Mouse (Mus musculus): ENCODE measurements around the gene Txndc16. TPM values are rescaled to one million over a fixed set of nuclear protein-coding genes. Genes with fewer than 3 reads are reported as not detected.
A peak's percentile ranks its signal among the peaks of the same experiment; 100 is the strongest.

Gene Txndc16
- polyA plus RNA-seq, 1 experiment from 2014 or later: 15.5 TPM

DNA sequence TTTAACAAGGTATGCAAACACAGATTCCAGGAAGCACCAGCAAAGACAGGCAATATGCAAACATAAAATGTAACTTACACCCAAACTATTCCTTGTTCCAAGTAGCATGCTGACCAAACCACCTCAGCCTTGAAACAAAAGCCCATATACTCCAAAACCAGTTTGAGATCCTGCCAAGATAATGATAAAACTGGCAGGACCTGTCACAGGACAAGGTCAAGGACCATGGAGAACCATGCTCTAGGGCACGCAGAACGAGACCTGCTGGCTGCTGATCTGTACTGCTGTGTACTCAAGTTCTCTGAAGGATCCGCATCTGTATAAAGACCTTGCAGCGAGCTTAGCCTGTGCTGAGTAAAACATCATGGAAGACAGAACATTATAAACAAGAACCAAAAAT is 2.4 kb downstream of the Txndc16 start:
- H3K36me3 ChIP-seq (ENCODE audit: control insufficient read depth, insufficient read depth, low read length): no peaks in the 10 kb centered on the region
- no peaks in the 10 kb centered on the region for H3K9me3 ChIP-seq (ENCODE audit: control insufficient read depth, low read length)
- H3K9ac ChIP-seq (ENCODE audit: low read length): no peak overlapping the region
- H3K4me1 ChIP-seq (replicated peaks; ENCODE audit: control insufficient read depth, insufficient read depth, low read length): peaks cover 3% of the 10 kb centered on the region; the same call in 1 of the 2 replicates
- H3K27ac ChIP-seq (ENCODE audit: low read depth): no peak overlapping the region
- ATAC-seq (replicated peaks; ENCODE audit: low FRiP score, low TSS enrichment, low read depth) (no peak), DNase-seq (ENCODE audit: low spot score) (no peak)
- no peaks in the 10 kb centered on the region for H3K27me3 ChIP-seq (replicated peaks; ENCODE audit: control insufficient read depth, insufficient read depth, low read length)
- H3K4me3 ChIP-seq (ENCODE audit: low read depth, low read length): no peak overlapping the region
- 81% methylated on average over 4 of the region's 4 CpGs for WGBS
- H3K4me2 ChIP-seq (ENCODE audit: low read length): no peak overlapping the region

DNA sequence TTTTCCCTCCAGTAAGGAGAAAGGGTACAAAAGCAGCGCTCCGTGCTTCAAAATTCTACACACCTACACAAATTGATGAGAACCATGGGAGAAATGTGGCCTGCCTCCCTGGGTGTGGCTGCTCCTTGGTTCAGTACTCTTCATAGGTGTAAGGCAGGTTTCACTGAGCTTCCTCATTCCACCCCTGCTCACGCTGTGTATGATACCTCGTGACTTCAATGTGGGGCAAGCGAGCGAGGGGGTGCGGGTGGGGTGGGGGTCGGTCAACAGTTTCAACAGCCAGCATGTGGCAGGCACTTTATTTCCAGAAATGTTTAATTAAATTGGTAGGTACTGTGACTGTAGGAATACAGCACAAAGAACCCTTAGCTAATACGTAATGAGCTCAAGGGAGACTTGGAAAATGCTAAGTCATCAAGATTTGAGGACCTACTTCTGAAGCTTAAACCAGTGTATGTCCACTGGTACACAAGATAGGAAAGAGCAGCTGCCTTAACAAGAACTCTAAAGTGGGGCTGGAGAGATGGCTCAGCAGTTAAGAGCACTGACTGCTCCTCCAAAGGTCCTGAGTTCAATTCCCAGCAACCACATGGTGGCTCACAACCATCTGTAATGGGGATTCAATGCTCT is 3.3 kb downstream of the Txndc16 start:
- no peak for ATAC-seq (replicated peaks; ENCODE audit: low FRiP score, low TSS enrichment, low read depth)
- Histone ChIP-seq H3K4me1 (replicated peaks; ENCODE audit: control insufficient read depth, insufficient read depth, low read length) (peaks cover 3% of the 10 kb centered on the region; the same call in 1 of the 2 replicates), H3K9me3 (ENCODE audit: control insufficient read depth, low read length) (no peaks in the 10 kb centered on the region), H3K9ac (ENCODE audit: low read length) (no peak overlapping the region), H3K36me3 (ENCODE audit: control insufficient read depth, insufficient read depth, low read length) (no peaks in the 10 kb centered on the region), H3K4me3 (ENCODE audit: low read depth, low read length) (no peak overlapping the region), H3K27me3 (replicated peaks; ENCODE audit: control insufficient read depth, insufficient read depth, low read length) (no peaks in the 10 kb centered on the region), H3K4me2 (ENCODE audit: low read length) (no peak overlapping the region), H3K27ac (ENCODE audit: low read depth) (no peak overlapping the region)
- 94% methylated on average over 9 of the region's 9 CpGs for WGBS
- no peak for DNase-seq (ENCODE audit: low spot score)

GRCm38 (mm10) chr14:45211431-45211830 is 8.7 kb downstream of the Txndc16 start:
- H3K36me3 ChIP-seq (ENCODE audit: control insufficient read depth, insufficient read depth, low read length): no peaks in the 10 kb centered on the region
- no peak overlapping the region for H3K9ac ChIP-seq (ENCODE audit: low read length)
- no peaks in the 10 kb centered on the region for H3K27me3 ChIP-seq (replicated peaks; ENCODE audit: control insufficient read depth, insufficient read depth, low read length)
- H3K27ac ChIP-seq (ENCODE audit: low read depth): no peak overlapping the region
- no peaks in the 10 kb centered on the region for H3K4me1 ChIP-seq (replicated peaks; ENCODE audit: control insufficient read depth, insufficient read depth, low read length)
- no peaks in the 10 kb centered on the region for H3K9me3 ChIP-seq (ENCODE audit: control insufficient read depth, low read length)
- no peak for ATAC-seq (replicated peaks; ENCODE audit: low FRiP score, low TSS enrichment, low read depth)
- no peak for DNase-seq (ENCODE audit: low spot score)
- H3K4me2 ChIP-seq (ENCODE audit: low read length): no peak overlapping the region
- H3K4me3 ChIP-seq (ENCODE audit: low read depth, low read length): no peak overlapping the region
- 92% methylated on average over 1 of the region's 1 CpGs for WGBS

DNA sequence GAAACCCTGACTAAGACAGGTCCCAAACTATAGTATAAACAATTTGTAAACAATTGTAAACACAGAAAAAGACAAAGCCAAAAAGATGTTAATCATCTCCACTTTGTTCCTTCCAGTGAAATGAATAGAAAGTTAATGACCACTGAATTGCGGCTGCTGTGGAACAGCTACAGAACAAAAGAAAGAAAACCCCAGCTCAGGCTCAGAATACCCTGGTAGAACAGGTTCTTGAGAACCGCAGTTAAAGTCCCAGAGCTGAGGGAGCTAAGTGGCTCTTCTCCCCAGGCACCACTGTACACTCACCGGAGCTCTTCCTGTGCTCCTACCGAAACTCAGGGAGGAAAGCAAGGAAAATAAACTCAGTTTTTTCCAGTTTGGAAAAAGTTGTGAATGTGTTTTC is 9.4 kb downstream of the Txndc16 start:
- Histone ChIP-seq H3K9ac (ENCODE audit: low read length) (no peak overlapping the region), H3K4me2 (ENCODE audit: low read length) (no peak overlapping the region), H3K27me3 (replicated peaks; ENCODE audit: control insufficient read depth, insufficient read depth, low read length) (no peaks in the 10 kb centered on the region), H3K4me3 (ENCODE audit: low read depth, low read length) (no peak overlapping the region), H3K9me3 (ENCODE audit: control insufficient read depth, low read length) (no peaks in the 10 kb centered on the region), H3K4me1 (replicated peaks; ENCODE audit: control insufficient read depth, insufficient read depth, low read length) (no peaks in the 10 kb centered on the region), H3K27ac (ENCODE audit: low read depth) (no peak overlapping the region), H3K36me3 (ENCODE audit: control insufficient read depth, insufficient read depth, low read length) (no peaks in the 10 kb centered on the region)
- 72% methylated on average over 4 of the region's 4 CpGs for WGBS
- no peak for ATAC-seq (replicated peaks; ENCODE audit: low FRiP score, low TSS enrichment, low read depth)
- DNase-seq (ENCODE audit: low spot score): no peak

- Histone ChIP-seq H3K4me2 (ENCODE audit: low read length) (no peak overlapping the region), H3K9me3 (ENCODE audit: control insufficient read depth, low read length) (no peaks in the 10 kb centered on the region), H3K27ac (ENCODE audit: low read depth) (no peak overlapping the region), H3K4me3 (ENCODE audit: low read depth, low read length) (no peak overlapping the region), H3K36me3 (ENCODE audit: control insufficient read depth, insufficient read depth, low read length) (peaks cover 7% of the 10 kb centered on the region; the same call in 1 of the 2 replicates), H3K27me3 (replicated peaks; ENCODE audit: control insufficient read depth, insufficient read depth, low read length) (no peaks in the 10 kb centered on the region), H3K4me1 (replicated peaks; ENCODE audit: control insufficient read depth, insufficient read depth, low read length) (no peaks in the 10 kb centered on the region), H3K9ac (ENCODE audit: low read length) (no peak overlapping the region)
- ATAC-seq (replicated peaks; ENCODE audit: low FRiP score, low TSS enrichment, low read depth) (no peak), DNase-seq (ENCODE audit: low spot score) (no peak)
These were observed 19.5 kb downstream of the Txndc16 start for GRCm38 (mm10) chr14:45200607-45201006.

GRCm38 (mm10) chr14:45190999-45191398 is 29.1 kb downstream of the Txndc16 start:
- DNase-seq (ENCODE audit: low spot score): no peak
- H3K27me3 ChIP-seq (replicated peaks; ENCODE audit: control insufficient read depth, insufficient read depth, low read length): no peaks in the 10 kb centered on the region

DNA sequence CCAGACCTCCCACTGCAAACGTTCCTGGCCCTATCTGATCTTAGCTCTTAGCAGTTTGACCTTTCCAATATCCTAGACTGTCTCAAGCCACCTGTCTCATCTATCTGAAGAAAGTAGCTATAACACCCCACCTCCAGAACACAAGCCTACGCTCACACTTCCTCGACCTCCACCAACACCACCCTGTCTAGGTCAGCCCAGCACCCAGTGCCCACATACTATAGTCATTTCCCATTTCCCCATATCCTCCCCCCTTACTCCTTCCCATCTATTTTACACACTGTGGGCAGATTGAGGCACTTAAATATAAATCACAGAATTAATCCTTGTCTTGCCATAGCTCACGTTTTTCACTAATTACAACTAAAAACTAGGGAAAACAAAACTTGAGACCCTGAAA is 38.5 kb downstream of the Txndc16 start:
- H3K9ac ChIP-seq (ENCODE audit: low read length): no peak overlapping the region
- no peak overlapping the region for H3K4me3 ChIP-seq (ENCODE audit: low read depth, low read length)
- 73% methylated on average over 4 of the region's 4 CpGs for WGBS

More at GRCm38 (mm10) chr14:45190999-45191398, 29.1 kb downstream of the Txndc16 start:
- Histone ChIP-seq H3K27ac (ENCODE audit: low read depth) (no peak overlapping the region), H3K9me3 (ENCODE audit: control insufficient read depth, low read length) (0 out of 2 replicates have a peak, but pooled peaks cover 5% of the 10 kb centered on the region), H3K36me3 (ENCODE audit: control insufficient read depth, insufficient read depth, low read length) (no peaks in the 10 kb centered on the region), H3K4me2 (ENCODE audit: low read length) (no peak overlapping the region), H3K4me3 (ENCODE audit: low read depth, low read length) (no peak overlapping the region), H3K4me1 (replicated peaks; ENCODE audit: control insufficient read depth, insufficient read depth, low read length) (no peaks in the 10 kb centered on the region), H3K9ac (ENCODE audit: low read length) (no peak overlapping the region)
- no peak for ATAC-seq (replicated peaks; ENCODE audit: low FRiP score, low TSS enrichment, low read depth)
- WGBS: 72% methylated on average over 2 of the region's 2 CpGs

GRCm38 (mm10) chr14:45179606-45180005 is 40.5 kb downstream of the Txndc16 start:
- Histone ChIP-seq H3K4me1 (replicated peaks; ENCODE audit: control insufficient read depth, insufficient read depth, low read length) (peaks cover 6% of the 10 kb centered on the region; the same call in 1 of the 2 replicates), H3K9me3 (ENCODE audit: control insufficient read depth, low read length) (no peaks in the 10 kb centered on the region), H3K4me3 (ENCODE audit: low read depth, low read length) (no peak overlapping the region), H3K27me3 (replicated peaks; ENCODE audit: control insufficient read depth, insufficient read depth, low read length) (no peaks in the 10 kb centered on the region), H3K9ac (ENCODE audit: low read length) (no peak overlapping the region), H3K36me3 (ENCODE audit: control insufficient read depth, insufficient read depth, low read length) (no peaks in the 10 kb centered on the region), H3K27ac (ENCODE audit: low read depth) (no peak overlapping the region), H3K4me2 (ENCODE audit: low read length) (no peak overlapping the region)
- DNase-seq (ENCODE audit: low spot score) (no peak), ATAC-seq (replicated peaks; ENCODE audit: low FRiP score, low TSS enrichment, low read depth) (no peak)
- WGBS: 72% methylated on average over 2 of the region's 2 CpGs

More for the DNA sequence above, 38.5 kb downstream of the Txndc16 start:
- Histone ChIP-seq H3K27me3 (replicated peaks; ENCODE audit: control insufficient read depth, insufficient read depth, low read length) (no peaks in the 10 kb centered on the region), H3K4me2 (ENCODE audit: low read length) (no peak overlapping the region), H3K36me3 (ENCODE audit: control insufficient read depth, insufficient read depth, low read length) (no peaks in the 10 kb centered on the region), H3K9me3 (ENCODE audit: control insufficient read depth, low read length) (no peaks in the 10 kb centered on the region), H3K4me1 (replicated peaks; ENCODE audit: control insufficient read depth, insufficient read depth, low read length) (no peaks in the 10 kb centered on the region), H3K27ac (ENCODE audit: low read depth) (no peak overlapping the region)
- ATAC-seq (replicated peaks; ENCODE audit: low FRiP score, low TSS enrichment, low read depth) (no peak), DNase-seq (ENCODE audit: low spot score) (no peak)

GRCm38 (mm10) chr14:45179186-45179585 is 40.9 kb downstream of the Txndc16 start:
- 40% methylated on average over 2 of the region's 2 CpGs for WGBS
- H3K9me3 ChIP-seq (ENCODE audit: control insufficient read depth, low read length): no peaks in the 10 kb centered on the region
- H3K27me3 ChIP-seq (replicated peaks; ENCODE audit: control insufficient read depth, insufficient read depth, low read length): no peaks in the 10 kb centered on the region
- no peak for DNase-seq (ENCODE audit: low spot score)
- peak; percentile 82 for ATAC-seq (replicated peaks; ENCODE audit: low FRiP score, low TSS enrichment, low read depth)
- H3K36me3 ChIP-seq (ENCODE audit: control insufficient read depth, insufficient read depth, low read length): no peaks in the 10 kb centered on the region
- H3K4me2 ChIP-seq (ENCODE audit: low read length): no peak overlapping the region
- no peak overlapping the region for H3K9ac ChIP-seq (ENCODE audit: low read length)
- H3K4me1 ChIP-seq (replicated peaks; ENCODE audit: control insufficient read depth, insufficient read depth, low read length): peaks cover 6% of the 10 kb centered on the region; the same call in 1 of the 2 replicates
- H3K27ac ChIP-seq (ENCODE audit: low read depth): peak overlapping the region; percentile 30; the same call in 1 of the 2 replicates
- no peak overlapping the region for H3K4me3 ChIP-seq (ENCODE audit: low read depth, low read length)
